Mouse (Mus musculus) heart, embryonic 16.5 days (tissue): ENCODE measurements at regions not wholly inside any gene's neighbourhood (a gene's known extent, or its start where the extent isn't known, plus 50 kb on each side); places are given as distances from the start of the nearest gene placed in this dataset.

Experiments
- ATAC-seq: fragments of 200-750 bp; cut with Nextera tagmentation; replicated peaks from 2 replicates; pipeline ENCODE4 v1.8.0; 2017; ENCODE audit warnings: moderate number of reproducible peaks; ENCODE audit not compliant: insufficient read depth, low FRiP score; ENCODE audit errors: extremely low read depth
- H3K27ac ChIP-seq: fragments of 300-500 bp; sonication (generic); 2 replicates; pipeline ENCODE4 v1.5.1; 2014; ENCODE audit warnings: mild to moderate bottlenecking, low read length, control low read depth, moderate library complexity
- H3K27me3 ChIP-seq: fragments of 300-500 bp; sonication (generic); 2 replicates; pipeline ENCODE4 v1.6.1; 2014; ENCODE audit warnings: low read length, mixed read lengths; ENCODE audit not compliant: control insufficient read depth, insufficient read depth
- H3K36me3 ChIP-seq: fragments of 300-500 bp; sonication (generic); 2 replicates; pipeline ENCODE4 v1.6.1; 2014; ENCODE audit not compliant: control insufficient read depth, insufficient read depth
- H3K4me1 ChIP-seq: fragments of 300-500 bp; sonication (generic); 2 replicates; pipeline ENCODE4 v1.6.1; 2014; ENCODE audit warnings: low read length, mixed read lengths; ENCODE audit not compliant: control insufficient read depth, insufficient read depth
- H3K4me2 ChIP-seq: fragments of 300-500 bp; sonication (generic); 2 replicates; pipeline ENCODE4 v1.6.1; 2014; ENCODE audit warnings: low read depth, mild to moderate bottlenecking, control low read depth, low read length
- H3K4me3 ChIP-seq: fragments of 300-500 bp; sonication (generic); 2 replicates; pipeline ENCODE4 v1.5.1; 2014; ENCODE audit warnings: mild to moderate bottlenecking, control low read depth, low read length
- H3K9ac ChIP-seq: fragments of 300-500 bp; sonication (generic); 2 replicates; pipeline ENCODE4 v1.6.1; 2014; ENCODE audit warnings: low read length, control low read depth
- H3K9me3 ChIP-seq: fragments of 300-500 bp; sonication (generic); replicated peaks from 2 replicates; pipeline ENCODE4 v1.6.1; 2016; ENCODE audit warnings: low read length; ENCODE audit not compliant: control insufficient read depth
- WGBS: fragments of 180-500 bp; shearing (Covaris S2); extraction: QIAGEN DNeasy Blood & Tissue Kit; methylation state at CpG from one replicate; pipeline ENCODE4 v1.1.7; 2014; 5-methylcytosine and 5-hydroxymethylcytosine counted together

GRCm38 (mm10) chr1:165086131-165086530 is 74.4 kb downstream of the Tbx19 start:
- no peaks in the 10 kb centered on the region for H3K36me3 ChIP-seq
- H3K9ac ChIP-seq: no peak overlapping the region
- H3K9me3 ChIP-seq: peaks cover 7% of the 10 kb centered on the region; the same call in 1 of the 2 replicates
- H3K4me2 ChIP-seq: no peak overlapping the region
- ATAC-seq: no peak
- H3K27ac ChIP-seq: no peak overlapping the region
- no peak overlapping the region for H3K4me3 ChIP-seq
- 82% methylated on average over 3 of the region's 3 CpGs for WGBS
- H3K27me3 ChIP-seq: no peaks in the 10 kb centered on the region
- peaks cover 10% of the 10 kb centered on the region for H3K4me1 ChIP-seq

- Histone ChIP-seq H3K9me3 (peaks cover 7% of the 10 kb centered on the region; the same call in 1 of the 2 replicates), H3K36me3 (no peaks in the 10 kb centered on the region), H3K9ac (no peak overlapping the region), H3K4me1 (peaks cover 8% of the 10 kb centered on the region), H3K27ac (no peak overlapping the region), H3K27me3 (no peaks in the 10 kb centered on the region), H3K4me3 (no peak overlapping the region), H3K4me2 (no peak overlapping the region)
- WGBS: 84% methylated on average over 9 of the region's 9 CpGs
- ATAC-seq: no peak
Measured at GRCm38 (mm10) chr1:165084753-165085152, 75.8 kb downstream of the Tbx19 start.

- H3K27me3 ChIP-seq: no peaks in the 10 kb centered on the region
- no peaks in the 10 kb centered on the region for H3K36me3 ChIP-seq
- no peak overlapping the region for H3K4me2 ChIP-seq
- 71% methylated on average over 6 of the region's 6 CpGs for WGBS
- no peak overlapping the region for H3K4me3 ChIP-seq
- peaks cover 8% of the 10 kb centered on the region; the same call in 1 of the 2 replicates for H3K9me3 ChIP-seq
- peaks cover 2% of the 10 kb centered on the region for H3K4me1 ChIP-seq
- H3K9ac ChIP-seq: no peak overlapping the region
- no peak for ATAC-seq
- H3K27ac ChIP-seq: no peak overlapping the region
Measured at GRCm38 (mm10) chr1:165084179-165084578, 76.4 kb downstream of the Tbx19 start.

GRCm38 (mm10) chr1:165080351-165080750 is 80.2 kb downstream of the Tbx19 start:
- no peaks in the 10 kb centered on the region for H3K4me1 ChIP-seq
- H3K27me3 ChIP-seq: no peaks in the 10 kb centered on the region
- no peak overlapping the region for H3K27ac ChIP-seq
- ATAC-seq: no peak
- no peaks in the 10 kb centered on the region for H3K36me3 ChIP-seq
- no peak overlapping the region for H3K4me3 ChIP-seq
- H3K4me2 ChIP-seq: no peak overlapping the region
- H3K9me3 ChIP-seq: 0 out of 2 replicates have a peak, but pooled peaks cover 7% of the 10 kb centered on the region
- no peak overlapping the region for H3K9ac ChIP-seq
- WGBS: 83% methylated on average over 9 of the region's 9 CpGs

- H3K27me3 ChIP-seq: no peaks in the 10 kb centered on the region
- H3K27ac ChIP-seq: no peak overlapping the region
- 66% methylated on average over 4 of the region's 4 CpGs for WGBS
- no peak overlapping the region for H3K4me3 ChIP-seq
- H3K9ac ChIP-seq: no peak overlapping the region
- no peaks in the 10 kb centered on the region for H3K36me3 ChIP-seq
- ATAC-seq: no peak
- H3K4me1 ChIP-seq: no peaks in the 10 kb centered on the region
- H3K4me2 ChIP-seq: no peak overlapping the region
- H3K9me3 ChIP-seq: 0 out of 2 replicates have a peak, but pooled peaks cover 7% of the 10 kb centered on the region
Measured at GRCm38 (mm10) chr1:165077313-165077712, 83.3 kb downstream of the Tbx19 start.

- no peak overlapping the region for H3K4me3 ChIP-seq
- 0 out of 2 replicates have a peak overlapping the region, but pooled peaks have one; percentile 48 for H3K27ac ChIP-seq
- no peaks in the 10 kb centered on the region for H3K36me3 ChIP-seq
- H3K4me1 ChIP-seq: no peaks in the 10 kb centered on the region
- peaks cover 9% of the 10 kb centered on the region; the same call in 1 of the 2 replicates for H3K9me3 ChIP-seq
- WGBS: 54% methylated on average over 5 of the region's 5 CpGs
- no peaks in the 10 kb centered on the region for H3K27me3 ChIP-seq
- ATAC-seq: 0 out of 2 replicates have a peak, but pooled peaks have one; percentile 41
- H3K9ac ChIP-seq: no peak overlapping the region
- H3K4me2 ChIP-seq: no peak overlapping the region
Measured at GRCm38 (mm10) chr1:165075301-165076082, 85.1 kb downstream of the Tbx19 start.

GRCm38 (mm10) chr1:165071831-165072491 is 88.6 kb downstream of the Tbx19 start:
- no peak overlapping the region for H3K4me3 ChIP-seq
- no peak overlapping the region for H3K27ac ChIP-seq
- H3K9me3 ChIP-seq: peaks cover 4% of the 10 kb centered on the region; the same call in 1 of the 2 replicates
- no peaks in the 10 kb centered on the region for H3K4me1 ChIP-seq
- no peaks in the 10 kb centered on the region for H3K27me3 ChIP-seq
- 78% methylated on average over 4 of the region's 4 CpGs for WGBS
- H3K36me3 ChIP-seq: no peaks in the 10 kb centered on the region
- no peak for ATAC-seq
- no peak overlapping the region for H3K4me2 ChIP-seq
- H3K9ac ChIP-seq: no peak overlapping the region

GRCm38 (mm10) chr1:165064981-165065380 is 95.6 kb downstream of the Tbx19 start:
- H3K4me2 ChIP-seq: no peak overlapping the region
- no peaks in the 10 kb centered on the region for H3K9me3 ChIP-seq
- no peak overlapping the region for H3K27ac ChIP-seq
- no peak overlapping the region for H3K4me3 ChIP-seq
- WGBS: 91% methylated on average over 5 of the region's 5 CpGs
- H3K36me3 ChIP-seq: no peaks in the 10 kb centered on the region
- no peak for ATAC-seq
- no peak overlapping the region for H3K9ac ChIP-seq
- no peaks in the 10 kb centered on the region for H3K4me1 ChIP-seq
- no peaks in the 10 kb centered on the region for H3K27me3 ChIP-seq
